Mouse (Mus musculus) cortical plate, adult 2 months (tissue): ENCODE data around the gene Ggn.

Source experiments
- CTCF ChIP-seq: fragments of 200-500 bp; IDR thresholded peaks from 2 replicates; pipeline ENCODE4 v1.5.1; 2011; ENCODE audit warnings: mild to moderate bottlenecking, control low read depth, low read length; ENCODE audit not compliant: insufficient read depth; ENCODE audit errors: extremely low read depth
- POLR2A ChIP-seq: fragments of 200-500 bp; IDR thresholded peaks from 2 replicates; pipeline ENCODE4 v1.6.1; 2011; ENCODE audit warnings: mild to moderate bottlenecking, low read length, control low read depth; ENCODE audit not compliant: insufficient read depth; ENCODE audit errors: extremely low read depth

GRCm38 (mm10) chr7:29137429-29137828, 32.6 kb upstream of the Ggn start:
- TF ChIP-seq POLR2A: no peak
- no peak for TF ChIP-seq CTCF
